Mouse (Mus musculus) urinary bladder, postnatal 36 days (tissue): Measurements from ENCODE around the gene Ndufb5.
"Not testable (repeated sequence)": the region's sequence is repeated elsewhere in the genome, so short reads cannot be mapped to it uniquely, and the experiment has no call there.

Experiments used
- DNase-seq, 2 experiments: peaks; one replicate each; pipeline ENCODE4 v3.0.0; 2022; ENCODE audit warnings: low spot score in 2 of 2, mixed read lengths in 1 of 2

Gene Ndufb5

GRCm38 (mm10) chr3:32736244-32737171 is at the start of gene Ndufb5:
Gene Ndufb5 (plus strand): TSS chr3:32736990.
- peak; percentile 98 to 99 for DNase-seq

- DNase-seq = no peak
These were observed 49.6 kb upstream of the Ndufb5 start for GRCm38 (mm10) chr3:32687156-32687555.

- DNase-seq = no peak
These were observed 47.2 kb upstream of the Ndufb5 start for GRCm38 (mm10) chr3:32689567-32689999.

GRCm38 (mm10) chr3:32690008-32690407 is 46.8 kb upstream of the Ndufb5 start:
- no peak for DNase-seq

- no peak for DNase-seq
These were observed 45.9 kb upstream of the Ndufb5 start for GRCm38 (mm10) chr3:32690901-32691300.

- no peak for DNase-seq
These were observed 44.9 kb upstream of the Ndufb5 start for GRCm38 (mm10) chr3:32691841-32692240.

- no peak for DNase-seq
These were observed 42.6 kb upstream of the Ndufb5 start for GRCm38 (mm10) chr3:32694211-32694610.

- no peak for DNase-seq
These were observed 41.8 kb upstream of the Ndufb5 start for GRCm38 (mm10) chr3:32694737-32695582.

- DNase-seq = no peak
These were observed 41.2 kb upstream of the Ndufb5 start for GRCm38 (mm10) chr3:32695583-32695980.

GRCm38 (mm10) chr3:32698228-32698863 is 38.4 kb upstream of the Ndufb5 start:
- peak; percentile 74 to 84 for DNase-seq

- not testable (repeated sequence) for DNase-seq
These were observed 32.8 kb upstream of the Ndufb5 start for GRCm38 (mm10) chr3:32704021-32704420.

- not testable (repeated sequence) for DNase-seq
These were observed 32.2 kb upstream of the Ndufb5 start for GRCm38 (mm10) chr3:32704632-32705031.

- not testable (repeated sequence) for DNase-seq
These were observed 31.0 kb upstream of the Ndufb5 start, which contains the start of gene Actl6a for GRCm38 (mm10) chr3:32705647-32706348. Gene Actl6a (plus strand): TSS chr3:32706298.

- DNase-seq = no peak
These were observed 28.8 kb upstream of the Ndufb5 start for GRCm38 (mm10) chr3:32708052-32708367.

- peak; percentile 97 to 98 for DNase-seq
These were observed 28.2 kb upstream of the Ndufb5 start for GRCm38 (mm10) chr3:32708368-32709231.

GRCm38 (mm10) chr3:32709388-32709787 is 27.4 kb upstream of the Ndufb5 start:
- DNase-seq = no peak

GRCm38 (mm10) chr3:32713711-32714110 is 23.1 kb upstream of the Ndufb5 start:
- DNase-seq = no peak

- DNase-seq = not testable (repeated sequence)
These were observed 19.4 kb upstream of the Ndufb5 start for GRCm38 (mm10) chr3:32717403-32717802.

GRCm38 (mm10) chr3:32718271-32718670 is 18.5 kb upstream of the Ndufb5 start:
- no peak for DNase-seq

- no peak for DNase-seq
These were observed 12.6 kb upstream of the Ndufb5 start for GRCm38 (mm10) chr3:32724191-32724590.
